Mouse (Mus musculus) embryonic fibroblast, embryonic 13.5 days (primary cell): ENCODE measurements around the gene Jmjd7. TPM values are rescaled to one million over a fixed set of nuclear protein-coding genes. Genes with fewer than 3 reads are reported as not detected.
A peak's percentile ranks its signal among the peaks of the same experiment; 100 is the strongest.

ENCODE experiments used
- H3K27ac ChIP-seq: 2 replicates; pipeline ENCODE4 v1.5.1; 2012; ENCODE audit warnings: low read length, control low read depth, inconsistent platforms; ENCODE audit not compliant: insufficient read depth
- H3K4me1 ChIP-seq: 2 replicates; pipeline ENCODE4 v1.6.1; 2011; ENCODE audit warnings: low read length; ENCODE audit not compliant: control insufficient read depth, insufficient read depth
- H3K4me3 ChIP-seq: 2 replicates; pipeline ENCODE4 v1.5.1; 2011; ENCODE audit warnings: mild to moderate bottlenecking, control low read depth, low read length; ENCODE audit not compliant: insufficient read depth
- CTCF ChIP-seq: IDR thresholded peaks from 2 replicates; pipeline ENCODE4 v1.5.1; 2011; ENCODE audit warnings: mild to moderate bottlenecking, control low read depth, low read length, moderate library complexity, borderline replicate concordance; ENCODE audit not compliant: insufficient read depth
- POLR2A ChIP-seq: IDR thresholded peaks from 2 replicates; pipeline ENCODE4 v1.6.1; 2011; ENCODE audit warnings: low read depth, mild to moderate bottlenecking, control low read depth, low read length, moderate library complexity
- polyA plus RNA-seq: library from polyadenylated mRNA; stranded (reverse); fragments of >200 nt; gene quantifications from 2 replicates; pipeline ENCODE4 v1.2.4, GENCODE M21; 2011; ENCODE audit warnings: low read depth; ENCODE audit not compliant: missing spikeins, insufficient read length

Jmjd7 gene
- polyA plus RNA-seq, 1 experiment, result 4.4 TPM

DNA sequence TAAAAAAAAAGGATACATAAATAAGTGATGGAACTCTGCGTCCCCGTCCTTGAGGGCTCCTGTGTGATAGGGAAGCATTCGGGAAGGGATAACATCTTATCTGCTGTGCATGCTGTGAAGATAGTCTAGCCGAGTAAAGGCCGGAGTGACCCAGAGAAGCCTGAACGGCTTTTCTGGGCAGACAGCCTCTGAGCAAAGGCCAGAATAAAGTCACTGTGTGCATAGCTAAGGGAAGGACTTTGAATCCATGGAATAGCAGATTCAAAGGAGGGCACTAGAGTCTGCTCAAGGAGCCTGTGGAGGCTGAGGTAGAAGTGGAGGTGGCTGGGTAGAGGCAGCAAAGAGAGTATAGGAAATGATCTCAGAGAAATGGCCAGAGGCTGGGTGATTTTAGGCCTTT, 32.4 kb upstream of the Jmjd7 start:
- Histone ChIP-seq H3K4me1 (peaks cover 12% of the 10 kb centered on the region), H3K4me3 (no peak overlapping the region), H3K27ac (peak overlapping the region; percentile 85)
- TF ChIP-seq POLR2A, result no peak
- no peak for TF ChIP-seq CTCF

DNA sequence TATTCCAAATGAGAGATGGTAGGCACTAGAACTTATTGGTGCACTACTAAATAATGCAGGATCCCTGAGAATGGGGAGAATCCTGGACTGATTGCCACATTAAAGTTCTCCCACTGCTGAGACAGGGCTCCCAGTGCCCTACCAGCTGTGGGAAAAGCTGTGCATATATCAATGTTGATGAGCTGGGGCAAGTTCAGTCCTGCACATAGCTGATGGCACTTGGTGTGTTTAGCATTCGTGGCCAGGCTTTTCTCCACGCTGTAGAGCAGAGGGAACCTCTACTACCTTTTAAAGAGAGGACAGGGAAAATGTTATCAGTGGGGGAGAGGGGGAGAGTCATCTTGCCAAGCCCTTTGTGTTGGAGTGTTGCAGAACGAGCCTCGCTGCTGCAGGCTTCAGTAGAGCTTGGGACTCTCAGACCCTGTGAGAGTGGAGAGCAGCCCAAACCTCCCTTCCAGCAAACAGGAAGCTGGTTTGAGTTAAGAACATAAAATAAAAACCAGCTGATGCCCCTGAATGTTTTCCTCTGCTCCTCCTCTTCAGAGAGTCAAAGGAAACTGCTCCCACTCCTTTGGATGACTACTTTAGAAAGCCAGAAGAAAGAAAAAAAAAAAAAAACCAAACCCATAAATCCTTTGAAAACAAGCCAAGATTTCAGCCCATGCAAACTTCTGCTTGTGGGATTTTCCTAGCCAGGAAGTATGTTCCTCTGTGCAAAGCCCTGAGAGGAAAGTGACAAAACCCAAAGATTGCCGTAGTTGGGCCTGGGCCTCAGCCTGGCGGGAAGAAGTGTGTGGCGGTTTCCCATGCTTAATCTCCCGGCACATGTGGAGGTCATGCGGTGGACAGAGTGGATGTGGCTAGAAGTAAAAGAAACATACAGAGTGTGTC, 31.6 kb upstream of the Jmjd7 start:
- peak overlapping the region; percentile 85 for H3K27ac ChIP-seq
- peaks cover 12% of the 10 kb centered on the region for H3K4me1 ChIP-seq
- TF ChIP-seq POLR2A (0 out of 2 replicates have a peak, but pooled peaks have one; percentile 35), CTCF (no peak)
- H3K4me3 ChIP-seq, result no peak overlapping the region

DNA sequence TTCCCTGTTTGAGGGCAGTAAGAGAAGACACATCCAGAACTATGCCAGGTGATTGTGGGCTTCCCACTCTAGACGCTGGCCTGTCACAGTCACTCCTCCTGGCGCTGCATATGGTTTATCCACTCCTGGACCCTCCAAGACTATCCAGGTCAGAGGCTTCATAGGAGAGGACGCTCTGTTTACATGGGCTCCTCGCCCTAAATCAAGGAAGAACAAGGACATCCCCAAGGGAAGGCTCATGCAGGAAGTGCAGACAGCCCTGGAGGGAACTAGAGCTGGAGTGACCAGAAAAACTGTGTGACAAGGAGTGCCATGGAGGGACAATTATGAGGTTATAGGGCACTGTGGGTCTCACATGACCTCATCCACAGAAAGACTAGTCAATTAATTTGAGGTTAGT, 29.9 kb upstream of the Jmjd7 start:
- no peak overlapping the region for H3K4me3 ChIP-seq
- no peak overlapping the region for H3K27ac ChIP-seq
- H3K4me1 ChIP-seq, result peaks cover 12% of the 10 kb centered on the region
- TF ChIP-seq CTCF (no peak), POLR2A (no peak)

DNA sequence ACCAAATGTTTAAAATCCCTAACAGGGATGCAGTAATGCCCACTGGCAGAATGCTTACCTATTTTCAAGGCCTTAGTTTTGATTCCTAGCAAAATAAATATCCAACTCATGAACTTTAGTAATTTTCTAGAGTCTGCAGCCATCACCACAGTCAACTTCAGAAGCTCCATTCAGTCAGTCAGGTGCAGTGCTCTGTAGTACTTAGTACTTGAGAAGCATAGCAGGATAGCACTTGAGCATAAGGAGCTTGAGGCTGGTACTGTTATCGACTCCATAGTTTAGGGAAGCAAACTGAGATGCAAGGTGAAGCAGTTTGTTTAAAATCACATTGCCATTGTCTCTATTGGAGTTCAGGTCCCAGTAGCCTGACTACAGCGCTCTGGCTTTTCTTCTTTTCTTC, 27.6 kb upstream of the Jmjd7 start:
- Histone ChIP-seq H3K27ac (no peak overlapping the region), H3K4me1 (peaks cover 12% of the 10 kb centered on the region), H3K4me3 (no peak overlapping the region)
- TF ChIP-seq CTCF (no peak), POLR2A (no peak)

DNA sequence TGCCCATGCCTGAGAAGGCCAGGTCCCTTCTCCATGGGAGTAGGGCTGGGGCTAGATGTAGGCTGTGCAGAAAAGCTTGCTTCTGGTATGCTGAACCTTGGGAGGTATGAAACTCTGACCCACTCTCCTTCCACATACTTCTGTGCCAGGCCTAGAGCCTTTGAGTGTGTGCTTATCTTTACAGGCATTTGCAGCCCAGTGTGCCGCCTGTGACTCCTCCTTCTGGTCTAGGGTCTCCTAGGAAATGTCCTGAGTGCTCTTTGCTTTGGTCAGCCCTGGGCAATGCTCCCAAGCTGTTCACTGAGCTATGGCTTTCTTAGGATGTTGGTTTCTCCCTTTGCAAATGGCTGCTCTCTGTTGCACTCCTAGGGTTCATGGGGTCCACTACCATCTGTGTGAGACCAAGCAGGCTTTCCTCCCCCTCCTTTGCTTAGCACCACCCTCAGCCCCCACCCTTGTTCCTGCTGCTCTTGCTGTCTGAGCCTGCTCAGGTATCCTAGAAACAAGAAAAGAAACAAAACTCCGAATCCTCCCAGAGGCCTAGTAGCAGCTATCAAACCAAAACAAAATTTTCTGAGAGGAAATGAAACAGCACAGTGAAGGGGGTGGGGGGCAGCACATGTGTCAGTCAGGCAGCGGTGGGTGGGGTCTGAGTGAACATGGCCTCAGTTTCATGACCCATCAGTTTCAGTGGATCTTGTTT, 26.2 kb upstream of the Jmjd7 start:
- no peak for TF ChIP-seq CTCF
- no peak for TF ChIP-seq POLR2A
- H3K27ac ChIP-seq, result no peak overlapping the region
- H3K4me3 ChIP-seq, result no peak overlapping the region
- peaks cover 6% of the 10 kb centered on the region; the same call in 1 of the 2 replicates for H3K4me1 ChIP-seq

DNA sequence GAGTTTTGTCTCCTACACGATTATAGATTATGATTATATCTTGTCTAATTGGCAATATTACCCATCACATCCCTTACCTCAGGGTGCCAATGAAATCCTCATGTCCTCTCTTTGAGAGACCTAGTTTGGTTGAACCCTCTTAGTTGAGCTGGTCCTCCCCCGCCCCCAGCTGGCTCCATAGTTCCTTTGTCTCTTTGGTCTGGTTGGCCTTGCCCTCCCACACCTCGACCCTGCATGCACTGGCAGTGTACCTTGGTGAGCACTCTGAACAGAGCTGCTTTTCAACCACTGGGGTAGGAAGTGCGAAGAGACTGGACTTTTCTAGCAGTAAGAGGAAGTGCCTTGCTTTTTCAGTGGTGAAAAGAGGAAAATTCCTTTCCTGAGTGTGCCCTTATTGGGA, 25.3 kb upstream of the Jmjd7 start:
- TF ChIP-seq POLR2A (no peak), CTCF (no peak)
- no peak overlapping the region for H3K27ac ChIP-seq

DNA sequence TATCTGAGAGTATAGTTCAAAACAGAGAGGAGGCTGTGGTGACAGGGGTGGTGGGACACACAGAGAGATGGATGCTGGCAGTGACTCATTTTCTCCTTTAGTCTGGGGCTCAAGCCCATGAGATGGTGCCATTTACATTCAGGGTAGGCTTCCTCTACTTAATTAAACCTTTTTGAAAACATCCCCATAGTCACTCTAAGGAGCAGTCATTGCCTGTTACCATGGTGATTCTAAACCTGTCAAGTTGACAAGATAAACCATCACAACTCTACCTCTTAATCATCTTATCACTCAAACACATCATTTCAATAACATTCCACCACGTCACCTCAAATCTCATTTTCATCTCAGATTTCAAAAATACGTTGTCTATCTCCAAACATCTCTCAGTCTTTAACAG, 23.3 kb upstream of the Jmjd7 start:
- Histone ChIP-seq H3K27ac (no peak overlapping the region), H3K4me3 (no peak overlapping the region), H3K4me1 (no peaks in the 10 kb centered on the region)
- TF ChIP-seq POLR2A (no peak), CTCF (no peak)

More for the DNA sequence above, 25.3 kb upstream of the Jmjd7 start:
- H3K4me1 ChIP-seq, result peaks cover under 1% of the 10 kb centered on the region; the same call in 1 of the 2 replicates
- H3K4me3 ChIP-seq, result no peak overlapping the region

DNA sequence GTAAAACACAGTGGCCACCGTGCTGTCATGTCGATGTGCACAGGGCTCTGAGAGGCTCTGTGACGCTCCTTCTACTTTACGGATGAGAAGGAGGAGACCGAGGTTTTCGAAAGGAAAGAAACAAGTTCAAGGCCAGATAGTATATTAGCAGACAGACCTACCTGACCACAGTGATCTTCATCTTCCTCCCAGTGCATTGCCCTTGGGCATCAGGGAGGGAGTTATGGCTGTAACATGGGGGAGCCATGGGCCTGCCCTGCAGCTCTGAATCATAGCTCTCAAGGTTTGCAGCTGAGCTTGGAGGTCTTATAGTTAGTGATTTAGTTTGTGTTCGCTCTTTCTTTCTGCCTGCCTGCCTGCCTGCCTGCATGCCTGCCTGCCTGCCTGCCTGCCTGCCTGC, 20.6 kb upstream of the Jmjd7 start:
- H3K27ac ChIP-seq, result no peak overlapping the region
- TF ChIP-seq CTCF (no peak), POLR2A (no peak)
- H3K4me1 ChIP-seq, result no peaks in the 10 kb centered on the region
- no peak overlapping the region for H3K4me3 ChIP-seq

DNA sequence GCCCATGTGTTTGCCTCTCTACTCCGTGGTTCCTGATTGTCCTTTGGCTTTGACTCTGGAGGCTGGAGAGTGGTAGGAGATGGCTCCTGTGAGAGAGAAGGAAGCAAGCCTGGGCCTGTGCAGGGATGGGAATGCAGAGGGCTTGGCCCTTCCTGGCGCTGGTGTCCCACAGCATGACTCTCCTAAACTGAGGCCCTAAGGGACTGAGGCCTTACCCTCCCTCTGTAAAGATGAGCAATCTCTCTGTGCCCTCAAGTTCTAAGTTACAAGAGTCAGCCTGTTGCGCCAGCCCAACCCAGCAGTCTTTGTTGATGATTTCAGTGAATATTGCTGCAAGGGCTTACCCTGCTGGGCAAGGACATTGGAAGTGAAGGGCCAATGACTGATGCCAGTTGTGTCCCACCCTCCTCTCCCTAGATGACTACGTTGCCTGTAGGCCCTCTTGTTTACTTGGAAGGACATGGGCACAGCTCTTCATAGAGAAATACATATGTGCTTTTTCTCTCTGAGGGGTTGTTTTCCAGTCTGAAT, 19.5 kb upstream of the Jmjd7 start:
- Histone ChIP-seq H3K27ac (no peak overlapping the region), H3K4me1 (no peaks in the 10 kb centered on the region), H3K4me3 (no peak overlapping the region)
- TF ChIP-seq POLR2A (no peak), CTCF (no peak)

DNA sequence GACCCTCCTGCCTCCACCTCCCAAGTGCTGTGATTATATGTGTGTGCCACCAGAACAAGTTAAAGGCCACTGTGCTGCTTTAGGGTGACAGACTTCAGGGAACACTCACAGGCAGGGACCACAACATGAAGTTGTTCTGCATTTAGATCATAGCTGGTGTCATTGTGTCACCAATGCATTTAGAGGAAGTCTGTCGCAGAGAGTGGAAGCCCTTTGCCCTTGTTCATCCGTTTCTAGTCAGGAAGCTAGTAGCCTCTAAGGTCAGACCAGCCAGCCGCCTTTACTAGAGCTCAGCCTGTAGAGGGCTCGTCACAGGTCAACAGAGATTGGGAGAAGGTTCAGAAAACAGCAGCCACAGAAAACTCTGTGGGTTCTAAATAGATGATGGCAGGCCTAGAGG, 18.6 kb upstream of the Jmjd7 start:
- Histone ChIP-seq H3K27ac (no peak overlapping the region), H3K4me1 (no peaks in the 10 kb centered on the region), H3K4me3 (no peak overlapping the region)
- TF ChIP-seq POLR2A (no peak), CTCF (no peak)
